Mouse (Mus musculus): ENCODE measurements at regions not wholly inside any gene's neighbourhood (a gene's known extent, or its start where the extent isn't known, plus 50 kb on each side); places are given as distances from the start of the nearest gene placed in this dataset.
A peak's percentile ranks its signal among the peaks of the same experiment; 100 is the strongest.

DNA sequence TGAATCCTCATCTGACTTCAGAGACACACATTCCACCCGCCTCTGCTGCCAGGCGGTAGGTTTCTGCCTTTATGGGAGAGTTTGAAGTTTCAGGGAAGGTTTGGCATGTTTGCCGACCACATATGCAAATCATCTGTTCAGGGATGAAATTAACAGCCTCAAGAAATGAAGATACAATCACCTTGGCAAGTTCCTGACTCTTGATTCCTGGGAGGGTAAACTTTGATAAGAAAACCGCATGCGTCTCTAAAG is 2636.0 kb upstream of the Gm7489 start:
- DNase-seq = no peak
- Histone ChIP-seq H3K27me3 (replicated peaks; ENCODE audit: control insufficient read depth, insufficient read depth, low read length) (no peaks in the 10 kb centered on the region), H3K36me3 (ENCODE audit: control insufficient read depth, insufficient read depth, low read length) (no peaks in the 10 kb centered on the region), H3K4me1 (ENCODE audit: control insufficient read depth, insufficient read depth, low read length) (no peaks in the 10 kb centered on the region), H3K4me3 (ENCODE audit: insufficient read depth, low read depth, low read length) (no peak overlapping the region), H3K27ac (ENCODE audit: insufficient read depth, low read depth, low read length) (no peak overlapping the region)
- TF ChIP-seq POLR2A (IDR thresholded peaks at IDR 0.05; ENCODE audit: low read depth, low read length) = no peak
- no peak for TF ChIP-seq CTCF (conservative IDR thresholded peaks at IDR 0.05; ENCODE audit: insufficient read depth, insufficient read length, low read depth, low read length)
- 74% methylated on average over 5 of the region's 5 CpGs for WGBS

DNA sequence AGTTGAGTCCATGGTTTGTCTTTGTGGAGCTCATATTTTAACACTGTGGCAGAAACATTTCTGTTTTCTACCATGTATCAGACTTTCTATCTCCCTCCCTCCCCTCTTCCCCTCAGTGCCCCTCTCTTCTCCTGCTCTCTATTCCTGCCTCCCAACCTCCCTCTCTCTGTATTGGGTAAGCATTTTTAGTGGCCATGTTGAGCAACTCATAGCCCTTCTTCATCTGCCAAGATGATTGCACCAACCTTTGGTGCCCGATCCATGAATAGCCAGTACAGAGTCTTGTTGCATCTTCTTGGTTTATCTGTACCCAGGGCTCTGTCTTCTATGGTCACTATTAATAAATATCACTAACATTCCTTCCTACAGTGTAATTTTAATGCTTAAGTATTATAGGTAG is 2630.6 kb upstream of the Gm7489 start:
- no peaks in the 10 kb centered on the region for H3K27me3 ChIP-seq (replicated peaks; ENCODE audit: control insufficient read depth, insufficient read depth, low read length)
- 97% methylated on average over 1 of the region's 1 CpGs for WGBS
- no peak for DNase-seq
- H3K36me3 ChIP-seq (ENCODE audit: control insufficient read depth, insufficient read depth, low read length) = no peaks in the 10 kb centered on the region
- H3K4me1 ChIP-seq (ENCODE audit: control insufficient read depth, insufficient read depth, low read length) = no peaks in the 10 kb centered on the region; the same call in 1 of the 2 replicates
- H3K4me3 ChIP-seq (ENCODE audit: insufficient read depth, low read depth, low read length) = no peak overlapping the region
- H3K27ac ChIP-seq (ENCODE audit: insufficient read depth, low read depth, low read length) = no peak overlapping the region
- TF ChIP-seq POLR2A (IDR thresholded peaks at IDR 0.05; ENCODE audit: low read depth, low read length) = no peak
- no peak for TF ChIP-seq CTCF (conservative IDR thresholded peaks at IDR 0.05; ENCODE audit: insufficient read depth, insufficient read length, low read depth, low read length)

DNA sequence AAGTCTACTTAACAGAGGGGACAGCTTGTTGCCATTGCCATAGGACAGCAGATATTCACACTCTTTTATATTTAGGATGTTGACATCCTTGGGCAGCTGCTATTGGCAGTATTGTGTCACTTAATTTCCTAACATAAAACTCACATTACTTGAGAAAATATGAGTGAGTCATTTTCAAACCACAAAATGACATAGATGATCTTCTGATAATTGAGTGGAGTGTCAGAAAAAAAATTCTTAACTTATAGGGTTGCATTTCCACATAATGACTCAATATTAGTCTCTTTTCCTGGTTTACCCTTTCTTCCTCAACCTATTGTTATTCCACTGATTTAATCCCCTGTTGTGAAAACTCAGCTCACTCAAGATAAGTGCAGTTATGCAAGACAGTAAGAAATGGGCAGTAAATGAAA is 2629.5 kb upstream of the Gm7489 start:
- Histone ChIP-seq H3K4me3 (ENCODE audit: insufficient read depth, low read depth, low read length) (no peak overlapping the region), H3K4me1 (ENCODE audit: control insufficient read depth, insufficient read depth, low read length) (no peaks in the 10 kb centered on the region; the same call in 1 of the 2 replicates), H3K36me3 (ENCODE audit: control insufficient read depth, insufficient read depth, low read length) (no peaks in the 10 kb centered on the region), H3K27me3 (replicated peaks; ENCODE audit: control insufficient read depth, insufficient read depth, low read length) (no peaks in the 10 kb centered on the region), H3K27ac (ENCODE audit: insufficient read depth, low read depth, low read length) (no peak overlapping the region)
- TF ChIP-seq POLR2A (IDR thresholded peaks at IDR 0.05; ENCODE audit: low read depth, low read length) (no peak), CTCF (conservative IDR thresholded peaks at IDR 0.05; ENCODE audit: insufficient read depth, insufficient read length, low read depth, low read length) (no peak)
- no peak for DNase-seq

DNA sequence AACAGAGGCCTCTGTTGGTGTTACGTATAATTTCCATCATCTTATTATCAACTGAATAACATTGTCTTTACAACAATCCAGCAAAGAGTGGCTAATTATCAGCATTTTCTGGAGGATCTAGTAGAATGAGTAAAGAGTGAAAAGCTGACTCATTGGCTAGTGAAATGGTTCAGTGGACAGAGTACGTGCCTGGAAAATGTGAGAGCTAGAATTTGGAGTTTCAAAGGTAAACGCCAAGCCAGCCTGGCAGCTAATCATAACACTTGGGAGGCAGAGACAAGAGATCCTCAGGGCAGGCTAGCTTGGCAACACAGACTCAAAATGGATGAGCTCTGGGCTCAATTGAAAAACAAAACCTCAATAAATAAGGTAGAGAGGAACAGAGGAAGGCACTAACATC is 2628.0 kb upstream of the Gm7489 start:
- Histone ChIP-seq H3K27me3 (replicated peaks; ENCODE audit: control insufficient read depth, insufficient read depth, low read length) (no peaks in the 10 kb centered on the region), H3K4me3 (ENCODE audit: insufficient read depth, low read depth, low read length) (no peak overlapping the region), H3K27ac (ENCODE audit: insufficient read depth, low read depth, low read length) (peak overlapping the region; percentile 69; the same call in 1 of the 2 replicates), H3K4me1 (ENCODE audit: control insufficient read depth, insufficient read depth, low read length) (no peaks in the 10 kb centered on the region; the same call in 1 of the 2 replicates), H3K36me3 (ENCODE audit: control insufficient read depth, insufficient read depth, low read length) (no peaks in the 10 kb centered on the region)
- WGBS = 38% methylated on average over 3 of the region's 3 CpGs
- TF ChIP-seq CTCF (conservative IDR thresholded peaks at IDR 0.05; ENCODE audit: insufficient read depth, insufficient read length, low read depth, low read length) = no peak
- TF ChIP-seq POLR2A (IDR thresholded peaks at IDR 0.05; ENCODE audit: low read depth, low read length) = no peak
- DNase-seq = peak; percentile 81

DNA sequence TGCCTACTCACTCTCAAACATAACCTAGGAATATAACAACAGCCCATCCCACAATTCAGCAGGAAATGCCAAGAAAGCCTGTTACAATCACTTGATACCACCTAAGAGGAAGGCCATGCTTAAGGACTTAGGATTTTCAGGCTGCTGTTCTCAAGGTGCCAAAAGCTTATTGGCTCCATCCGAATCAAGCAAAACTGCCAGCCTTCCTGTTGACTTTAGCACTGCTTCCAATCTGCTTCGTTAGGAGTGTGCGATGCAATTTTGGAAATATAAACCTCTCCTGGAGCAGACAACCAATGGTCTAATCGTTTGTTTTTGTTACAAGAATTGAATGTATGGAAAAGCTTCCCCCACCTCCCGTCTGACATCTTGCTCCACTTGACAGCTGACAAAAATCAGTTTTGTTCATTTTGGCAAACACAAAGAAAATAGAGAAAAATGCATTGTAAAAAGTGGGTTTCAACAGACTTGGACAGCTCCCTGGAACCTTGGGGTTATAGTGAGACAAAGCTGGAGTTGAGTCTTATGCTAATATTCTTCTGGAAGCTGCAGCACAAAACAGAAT is 2620.0 kb upstream of the Gm7489 start:
- no peak for TF ChIP-seq CTCF (conservative IDR thresholded peaks at IDR 0.05; ENCODE audit: insufficient read depth, insufficient read length, low read depth, low read length)
- TF ChIP-seq POLR2A (IDR thresholded peaks at IDR 0.05; ENCODE audit: low read depth, low read length) = no peak
- H3K27me3 ChIP-seq (replicated peaks; ENCODE audit: control insufficient read depth, insufficient read depth, low read length) = no peaks in the 10 kb centered on the region
- no peak for DNase-seq
- no peak overlapping the region; the same call in 1 of the 2 replicates for H3K27ac ChIP-seq (ENCODE audit: insufficient read depth, low read depth, low read length)
- H3K4me1 ChIP-seq (ENCODE audit: control insufficient read depth, insufficient read depth, low read length) = no peaks in the 10 kb centered on the region
- 67% methylated on average over 5 of the region's 5 CpGs for WGBS
- no peaks in the 10 kb centered on the region for H3K36me3 ChIP-seq (ENCODE audit: control insufficient read depth, insufficient read depth, low read length)
- no peak overlapping the region for H3K4me3 ChIP-seq (ENCODE audit: insufficient read depth, low read depth, low read length)

DNA sequence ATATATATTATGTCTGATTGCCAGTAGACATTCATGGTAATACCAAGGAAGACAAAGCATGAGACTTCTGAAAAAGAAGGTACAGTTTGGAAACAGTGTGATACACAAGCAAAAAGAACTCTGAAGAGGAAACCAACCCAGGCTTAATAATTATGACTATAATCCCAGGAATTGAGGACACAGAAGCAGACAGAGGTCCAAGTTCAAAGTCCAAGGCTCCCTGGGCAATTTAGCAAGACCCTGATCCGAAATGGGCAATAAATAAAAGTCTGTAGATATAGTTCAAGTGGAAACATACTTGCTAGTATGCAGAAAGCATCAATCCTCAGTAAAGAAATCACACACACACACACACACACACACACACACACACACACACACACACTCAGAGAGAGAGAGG is 2618.7 kb upstream of the Gm7489 start:
- TF ChIP-seq POLR2A (IDR thresholded peaks at IDR 0.05; ENCODE audit: low read depth, low read length) (no peak), CTCF (conservative IDR thresholded peaks at IDR 0.05; ENCODE audit: insufficient read depth, insufficient read length, low read depth, low read length) (no peak)
- no peak overlapping the region for H3K4me3 ChIP-seq (ENCODE audit: insufficient read depth, low read depth, low read length)
- no peaks in the 10 kb centered on the region for H3K27me3 ChIP-seq (replicated peaks; ENCODE audit: control insufficient read depth, insufficient read depth, low read length)
- H3K27ac ChIP-seq (ENCODE audit: insufficient read depth, low read depth, low read length) = 0 out of 2 replicates have a peak overlapping the region, but pooled peaks have one; percentile 45
- peak; percentile 73 for DNase-seq
- WGBS = 9% methylated on average over 1 of the region's 1 CpGs
- H3K36me3 ChIP-seq (ENCODE audit: control insufficient read depth, insufficient read depth, low read length) = no peaks in the 10 kb centered on the region
- no peaks in the 10 kb centered on the region for H3K4me1 ChIP-seq (ENCODE audit: control insufficient read depth, insufficient read depth, low read length)

DNA sequence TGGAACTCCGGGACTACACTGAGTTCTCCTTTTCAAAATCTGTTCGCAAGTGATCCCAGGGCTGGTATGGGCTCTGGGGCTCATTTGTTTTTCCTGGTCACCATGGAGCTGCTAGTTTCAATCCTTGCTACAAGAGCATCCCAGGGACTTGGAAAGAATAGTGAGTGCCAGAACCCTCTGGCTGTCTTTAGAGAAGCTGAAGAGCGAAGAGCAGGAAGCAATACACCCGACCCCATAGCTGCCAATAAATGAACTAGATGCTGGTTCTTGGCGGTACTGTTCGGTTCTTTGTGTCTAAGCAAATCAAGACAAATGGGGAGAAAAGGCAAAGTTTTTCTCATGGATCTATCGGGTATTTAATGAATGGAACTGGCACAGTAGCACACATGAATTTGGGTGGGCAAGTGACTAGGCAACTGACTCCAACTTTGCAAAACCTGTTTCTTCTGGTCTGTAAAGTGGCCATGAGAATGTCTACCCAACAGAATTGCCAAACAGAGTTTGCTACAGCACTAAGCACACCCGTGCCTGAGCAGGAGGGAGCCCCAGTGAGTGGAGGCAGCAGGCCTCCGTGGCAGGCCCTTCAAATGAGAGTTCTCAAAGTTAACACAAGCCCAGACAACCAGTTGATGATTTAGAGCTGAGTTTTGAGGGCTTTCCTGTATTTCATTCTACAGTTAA is 2612.9 kb upstream of the Gm7489 start:
- Histone ChIP-seq H3K27me3 (replicated peaks; ENCODE audit: control insufficient read depth, insufficient read depth, low read length) (no peaks in the 10 kb centered on the region), H3K27ac (ENCODE audit: insufficient read depth, low read depth, low read length) (no peak overlapping the region), H3K36me3 (ENCODE audit: control insufficient read depth, insufficient read depth, low read length) (no peaks in the 10 kb centered on the region), H3K4me1 (ENCODE audit: control insufficient read depth, insufficient read depth, low read length) (no peaks in the 10 kb centered on the region), H3K4me3 (ENCODE audit: insufficient read depth, low read depth, low read length) (no peak overlapping the region)
- DNase-seq = no peak
- 82% methylated on average over 9 of the region's 9 CpGs for WGBS
- TF ChIP-seq POLR2A (IDR thresholded peaks at IDR 0.05; ENCODE audit: low read depth, low read length) (no peak), CTCF (conservative IDR thresholded peaks at IDR 0.05; ENCODE audit: insufficient read depth, insufficient read length, low read depth, low read length) (no peak)
